Mouse (Mus musculus) regulatory T cell (primary cell): ENCODE measurements around the gene Kcnj9.

ENCODE experiments used
- in situ Hi-C: fragments of 300-600 bp; cut with MboI, MseI; formaldehyde crosslinking; loops from one replicate; pipeline ENCODE4 v1.15.1; 2025; ENCODE audit warnings: high pct_unique_total_duplicates

The Kcnj9 gene

DNA sequence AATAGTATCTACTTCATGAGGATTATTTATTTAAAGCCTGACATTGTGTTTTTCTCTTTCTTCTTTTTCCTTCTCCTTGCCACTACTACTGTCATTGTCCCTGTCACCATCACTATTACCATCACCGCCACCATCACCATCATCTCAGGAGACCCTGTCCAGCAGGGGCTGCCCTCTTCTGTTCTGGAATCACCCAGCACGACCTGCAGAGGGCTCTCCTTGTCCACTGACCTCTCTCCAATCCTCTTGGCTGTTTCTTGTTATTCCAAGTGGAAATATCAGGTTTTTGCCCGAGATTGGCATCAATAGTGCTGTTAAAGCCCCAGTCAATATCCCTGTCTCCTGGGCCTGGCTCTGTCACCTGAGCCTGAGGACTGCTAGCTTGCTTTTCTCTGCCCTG lies 4.4 kb upstream of the Kcnj9 start:
- in situ Hi-C loops: no loop called here

GRCm38 (mm10) chr1:172332925-172333324 lies 3.8 kb upstream of the Kcnj9 start:
- in situ Hi-C loops: no loop called here

- in situ Hi-C loops: no loop called here
These were observed 2.4 kb upstream of the Kcnj9 start for GRCm38 (mm10) chr1:172331422-172331947.

DNA sequence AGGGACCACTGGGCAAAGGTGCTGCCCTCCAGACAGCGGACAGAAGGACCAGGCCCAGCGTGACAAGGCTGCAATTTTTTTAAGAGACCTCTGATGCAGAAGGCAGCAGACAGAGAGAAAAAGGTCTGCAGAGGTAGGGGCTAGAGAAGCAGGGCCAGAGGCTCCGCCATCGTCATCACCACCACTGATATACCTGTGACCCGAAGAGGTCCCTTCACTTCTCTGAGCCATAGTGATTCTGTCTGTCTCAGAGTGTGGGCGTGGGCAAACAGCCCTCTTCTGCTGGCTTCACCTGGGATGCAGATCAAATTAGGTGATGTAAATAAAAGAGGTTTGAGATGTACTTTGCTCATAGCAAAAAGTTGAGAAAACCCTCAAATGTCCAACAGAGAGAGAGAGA lies 498 bp upstream of the Kcnj9 start:
- in situ Hi-C loops: no loop called here

GRCm38 (mm10) chr1:172328461-172328860 lies 657 bp downstream of the Kcnj9 start:
- in situ Hi-C loops: no loop called here

GRCm38 (mm10) chr1:172328041-172328440 lies 1.1 kb downstream of the Kcnj9 start:
- in situ Hi-C loops: no loop called here

DNA sequence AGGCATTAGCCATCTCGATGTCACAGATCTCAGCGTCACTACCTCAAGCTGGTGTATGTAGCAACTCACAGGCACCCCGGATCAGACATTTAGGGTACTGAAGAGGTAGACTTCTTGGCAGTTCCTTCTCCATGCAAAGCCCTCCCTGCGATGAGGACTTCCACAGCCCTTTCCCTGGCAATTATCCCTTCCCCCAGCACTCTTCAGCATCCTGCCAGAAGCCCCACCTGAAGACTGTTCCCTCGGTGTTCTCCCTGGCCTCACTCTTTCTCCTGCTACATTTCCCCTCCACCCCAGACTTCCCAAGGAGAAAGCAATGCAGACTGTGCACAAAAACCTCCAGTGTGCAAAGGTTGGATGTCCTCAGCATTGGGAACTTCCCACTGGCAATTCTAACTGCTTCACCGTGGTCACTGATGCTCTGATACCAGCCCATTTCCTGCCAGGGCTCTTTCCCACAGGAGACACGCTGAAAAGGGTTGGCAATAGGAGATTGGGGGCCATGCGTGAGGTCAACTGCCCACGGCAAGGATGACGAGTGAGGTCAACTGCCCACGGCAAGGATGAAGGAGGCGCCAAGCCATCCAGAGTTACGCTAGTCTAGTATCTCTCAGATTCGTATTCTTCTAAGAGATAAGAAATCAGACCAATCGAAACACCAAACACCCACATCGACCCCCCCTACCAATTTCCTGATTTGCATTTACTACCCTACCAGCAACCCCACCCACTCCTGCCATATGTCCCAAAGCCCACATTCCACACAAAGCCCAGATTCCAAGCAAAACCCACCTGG lies 1.7 kb downstream of the Kcnj9 start:
- in situ Hi-C loops: no loop called here

DNA sequence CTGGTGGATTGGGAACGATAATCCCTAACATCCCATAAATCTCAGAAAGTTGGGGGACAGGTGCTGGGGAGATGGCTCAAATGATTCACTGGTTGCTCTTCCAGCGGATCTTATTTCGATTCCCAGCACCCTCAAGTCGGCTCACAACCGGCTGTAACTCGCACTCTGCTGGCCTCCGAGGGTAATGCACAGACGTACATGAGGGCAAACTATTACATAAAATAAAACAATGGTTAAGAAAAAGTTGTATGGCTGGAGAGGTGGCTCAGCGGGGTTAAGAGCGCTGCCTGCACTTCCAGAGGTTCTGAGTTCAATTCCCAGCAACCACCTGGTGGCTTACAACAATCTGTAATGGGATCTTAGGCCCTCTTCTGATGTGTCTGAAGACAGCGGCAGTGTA lies 2.4 kb downstream of the Kcnj9 start:
- in situ Hi-C loops: no loop called here

DNA sequence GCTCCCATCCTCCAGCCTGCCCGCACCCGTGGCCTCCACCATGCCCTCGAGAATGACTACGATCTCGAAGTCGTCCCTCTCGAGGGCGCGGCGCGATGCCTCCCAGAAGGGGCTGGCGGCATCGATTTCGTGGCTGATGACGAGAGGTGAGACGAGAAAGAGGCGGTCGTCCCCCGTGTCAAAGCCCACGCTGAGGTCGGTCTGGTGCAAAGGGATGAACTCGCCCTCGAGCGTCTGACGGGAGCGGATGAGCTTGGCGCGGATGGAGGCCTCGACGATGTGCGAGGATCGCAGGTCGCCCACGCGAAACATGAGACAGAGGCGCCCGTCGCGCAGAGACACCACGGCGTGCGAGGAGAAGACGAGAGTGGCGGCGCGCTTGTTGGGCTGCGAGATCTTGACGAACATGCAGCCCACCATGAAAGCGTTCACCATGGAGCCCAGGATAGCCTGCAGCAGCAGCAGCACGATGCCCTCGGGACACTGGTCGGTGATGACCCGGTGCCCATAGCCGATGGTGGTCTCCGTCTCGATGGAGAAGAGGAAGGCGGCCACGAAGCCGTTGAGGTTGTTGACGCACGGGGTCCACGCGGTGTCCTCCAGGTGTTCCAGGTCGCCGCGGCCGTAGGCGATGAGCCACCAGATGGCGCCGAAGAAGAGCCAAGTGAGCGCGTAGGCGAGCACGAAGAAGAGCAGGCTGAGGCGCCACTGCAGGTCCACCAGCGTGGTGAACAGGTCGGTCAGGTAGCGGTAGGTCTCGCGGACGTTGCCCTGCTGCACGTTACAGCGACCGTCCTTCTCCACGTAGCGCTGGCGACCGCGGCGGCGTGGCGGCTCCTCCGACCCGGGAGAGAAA lies 3.2 kb downstream of the Kcnj9 start:
- in situ Hi-C loops: no loop called here

DNA sequence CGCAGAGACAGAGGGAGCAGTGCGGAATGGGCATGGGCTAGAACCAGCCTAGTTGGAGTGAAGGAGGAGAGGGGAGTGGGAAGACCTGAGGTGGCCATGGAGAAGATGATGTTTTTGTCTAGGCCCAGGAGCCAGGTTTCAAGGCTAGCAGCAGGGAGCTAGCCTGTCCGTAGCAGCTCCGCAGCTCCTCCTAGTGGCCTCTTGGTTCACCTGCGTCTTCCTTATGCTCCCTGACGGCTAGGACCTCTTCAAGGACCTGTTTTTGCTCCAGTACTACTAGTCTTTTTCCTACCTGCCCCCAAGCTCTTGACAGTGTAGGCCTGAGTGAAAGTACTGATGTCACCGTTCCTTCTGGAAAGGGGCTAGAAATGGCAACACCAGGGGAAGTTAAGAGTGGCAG lies 4.4 kb downstream of the Kcnj9 start:
- in situ Hi-C loops: no loop called here

- in situ Hi-C loops: no loop called here
These were observed 5.2 kb downstream of the Kcnj9 start for GRCm38 (mm10) chr1:172323801-172324359.

DNA sequence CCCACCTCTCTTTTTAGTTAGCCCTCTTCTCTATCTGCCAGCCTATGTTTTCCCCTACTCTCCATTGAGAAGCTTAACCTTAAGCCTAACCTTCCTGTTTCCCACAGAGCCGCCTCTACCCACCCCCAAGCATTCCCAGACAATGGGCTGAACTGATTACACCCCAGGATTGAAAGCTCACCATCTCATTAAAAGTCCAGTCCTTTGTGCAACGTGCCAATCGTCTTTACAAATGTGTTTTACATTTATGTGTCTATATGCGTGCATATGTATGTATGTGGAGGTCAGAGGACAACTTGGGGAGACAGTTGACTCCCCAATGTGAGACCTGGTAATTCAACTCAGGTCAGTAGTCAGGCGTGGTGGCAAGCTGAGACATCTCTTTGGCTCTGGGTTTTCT lies 5.8 kb downstream of the Kcnj9 start:
- in situ Hi-C loops: no loop called here

- in situ Hi-C loops: no loop called here
These were observed 6.4 kb downstream of the Kcnj9 start for GRCm38 (mm10) chr1:172322725-172323124.

DNA sequence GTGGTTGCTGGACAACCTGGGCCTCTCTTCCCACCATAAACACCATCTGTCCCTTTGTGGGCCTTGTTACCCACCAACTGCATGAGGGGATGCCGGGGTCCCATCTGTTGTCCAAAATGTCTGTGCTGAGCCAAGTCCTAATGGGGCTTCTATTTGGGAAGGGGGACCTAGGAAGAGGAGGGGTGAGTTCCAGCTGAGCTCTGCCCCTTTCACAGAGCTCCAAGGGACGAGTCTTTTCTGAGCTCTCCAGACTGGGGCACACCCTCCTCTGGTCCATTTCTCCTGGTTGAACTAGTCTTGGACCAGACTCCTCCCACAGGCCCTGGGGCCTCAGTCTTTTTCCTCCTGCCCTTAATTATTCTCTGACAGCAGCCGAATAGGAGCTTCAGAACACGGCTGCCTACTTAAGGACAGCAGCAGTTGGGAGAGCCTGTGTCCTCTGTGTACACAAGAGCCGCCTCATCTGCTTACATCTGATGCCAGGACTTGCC lies 9.2 kb downstream of the Kcnj9 start:
- in situ Hi-C loops: loop anchor here (10.0 kb wide), 1 partner anchor 275 kb away; no protein-coding TSS in a partner anchor

GRCm38 (mm10) chr1:172319346-172319745 lies 9.8 kb downstream of the Kcnj9 start:
- in situ Hi-C loops: loop anchor here (10.0 kb wide), 1 partner anchor 275 kb away; no protein-coding TSS in a partner anchor

GRCm38 (mm10) chr1:172318424-172319035 lies 10.6 kb downstream of the Kcnj9 start:
- in situ Hi-C loops: loop anchor here (10.0 kb wide), 1 partner anchor 274 kb away; no protein-coding TSS in a partner anchor

GRCm38 (mm10) chr1:172317946-172318345 lies 11.2 kb downstream of the Kcnj9 start:
- in situ Hi-C loops: loop anchor here (10.0 kb wide), 1 partner anchor 273 kb away; no protein-coding TSS in a partner anchor

DNA sequence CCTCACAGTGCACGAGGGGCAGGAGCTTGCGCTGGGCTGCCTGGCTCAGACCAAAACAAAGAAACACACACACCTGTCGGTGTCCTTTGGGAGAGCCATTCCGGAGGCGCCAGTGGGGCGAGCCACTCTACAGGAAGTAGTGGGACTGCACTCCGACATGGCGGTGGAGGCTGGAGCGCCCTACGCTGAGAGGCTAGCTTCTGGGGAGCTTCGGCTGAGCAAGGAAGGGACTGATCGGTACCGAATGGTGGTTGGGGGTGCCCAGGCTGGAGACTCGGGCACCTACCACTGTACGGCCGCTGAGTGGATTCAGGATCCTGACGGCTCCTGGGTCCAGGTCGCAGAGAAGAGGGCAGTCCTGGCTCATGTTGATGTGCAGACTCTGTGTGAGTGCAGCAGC lies 11.7 kb downstream of the Kcnj9 start:
- in situ Hi-C loops: loop anchor here (10.0 kb wide), 1 partner anchor 273 kb away; no protein-coding TSS in a partner anchor

DNA sequence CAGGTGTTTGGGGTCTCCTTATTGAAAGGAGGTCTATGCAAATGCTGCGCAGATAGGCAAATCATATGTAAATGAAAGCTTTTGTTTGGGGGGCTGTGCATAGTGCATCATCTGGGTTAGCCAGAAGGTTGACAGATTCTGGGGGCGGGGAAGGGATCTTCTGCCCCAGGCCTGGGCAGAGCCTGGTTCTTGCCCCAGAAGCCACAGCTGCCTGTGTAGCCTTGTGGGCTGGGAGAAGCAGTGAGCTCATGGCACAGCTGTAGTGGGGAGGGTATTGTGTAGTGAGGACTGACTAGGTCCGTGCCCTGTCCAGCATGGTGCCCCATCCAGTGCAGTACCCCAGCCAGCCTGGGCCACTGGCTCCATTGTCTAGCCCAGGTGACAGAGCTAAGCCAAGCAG lies 14.2 kb downstream of the Kcnj9 start:
- in situ Hi-C loops: loop anchor here (5.0 to 10.0 kb wide), 2 partner anchors 168 to 270 kb away; partner anchors contain the start of gene Dcaf8

GRCm38 (mm10) chr1:172313613-172314411 lies 15.3 kb downstream of the Kcnj9 start:
- in situ Hi-C loops: loop anchor here (5.0 to 10.0 kb wide), 2 partner anchors 167 to 269 kb away; partner anchors contain the start of gene Dcaf8
